Mouse (Mus musculus) heart, embryonic 14.5 days (tissue): ENCODE data around the gene 1700016D06Rik. TPM values are rescaled to one million over a fixed set of nuclear protein-coding genes. Genes with fewer than 3 reads are reported as not detected.

ENCODE experiments used
- ATAC-seq: fragments of 200-750 bp; cut with Nextera tagmentation; 2 replicates; pipeline ENCODE4 v1.8.0; 2017; ENCODE audit warnings: low read depth, moderate TSS enrichment; ENCODE audit not compliant: insufficient number of reproducible peaks, insufficient read depth, low FRiP score
- H3K27ac ChIP-seq, 2 experiments: fragments of 200-500 bp in 1 of 2; fragments of 300-500 bp in 1 of 2; sonication (generic) in 1 of 2; replicated peaks in 1 of 2; 2 replicates each; pipeline ENCODE4 v1.5.1; 2012 to 2014; ENCODE audit warnings: low read depth in 2 of 2, low read length in 2 of 2, control low read depth in 1 of 2, mild to moderate bottlenecking in 1 of 2, mixed read lengths in 1 of 2; ENCODE audit not compliant: control insufficient read depth in 1 of 2, insufficient read depth in 1 of 2
- H3K27me3 ChIP-seq: fragments of 300-500 bp; sonication (generic); 2 replicates; pipeline ENCODE4 v1.6.1; 2014; ENCODE audit warnings: mild to moderate bottlenecking, low read length, control low read depth; ENCODE audit not compliant: control insufficient read depth, insufficient read depth
- H3K36me3 ChIP-seq: fragments of 300-500 bp; sonication (generic); 2 replicates; pipeline ENCODE4 v1.6.1; 2014; ENCODE audit warnings: mild to moderate bottlenecking, control low read depth, low read length, mixed read lengths; ENCODE audit not compliant: control insufficient read depth, insufficient read depth
- H3K4me1 ChIP-seq, 2 experiments: fragments of 200-500 bp in 1 of 2; fragments of 300-500 bp in 1 of 2; sonication (generic) in 1 of 2; 2 replicates each; pipeline ENCODE4 v1.6.1; 2012 to 2014; ENCODE audit warnings: low read length in 2 of 2, control low read depth in 1 of 2, mixed read lengths in 1 of 2; ENCODE audit not compliant: control insufficient read depth in 2 of 2, insufficient read depth in 2 of 2
- H3K4me2 ChIP-seq: fragments of 300-500 bp; sonication (generic); 2 replicates; pipeline ENCODE4 v1.6.1; 2014; ENCODE audit warnings: mild to moderate bottlenecking, low read length
- H3K4me3 ChIP-seq, 2 experiments: fragments of 200-500 bp in 1 of 2; fragments of 300-500 bp in 1 of 2; sonication (generic) in 1 of 2; 2 replicates each; pipeline ENCODE4 v1.5.1; 2012 to 2014; ENCODE audit warnings: low read length in 2 of 2, mild to moderate bottlenecking in 2 of 2, control low read depth in 1 of 2, low read depth in 1 of 2, moderate library complexity in 1 of 2; ENCODE audit not compliant: control insufficient read depth in 1 of 2, insufficient read depth in 1 of 2
- H3K9ac ChIP-seq: fragments of 300-500 bp; sonication (generic); 2 replicates; pipeline ENCODE4 v1.6.1; 2014; ENCODE audit warnings: mild to moderate bottlenecking, low read length
- H3K9me3 ChIP-seq: fragments of 300-500 bp; sonication (generic); 2 replicates; pipeline ENCODE4 v1.6.1; 2016; ENCODE audit warnings: low read length, control low read depth; ENCODE audit not compliant: control insufficient read depth
- WGBS: fragments of 180-500 bp; shearing (Covaris S2); extraction: QIAGEN DNeasy Blood & Tissue Kit; methylation state at CpG from one replicate; pipeline ENCODE4 v1.1.7; 2014; 5-methylcytosine and 5-hydroxymethylcytosine counted together
- microRNA-seq: library from miRNA; unstranded; fragments of <30 nt; microRNA quantifications from one replicate; pipeline ENCODE4, GENCODE M21; 2016
- polyA plus RNA-seq: library from polyadenylated mRNA; unstranded; fragments of >200 nt; fragmentation: Nextera tagmentation; extraction: Ambion mirVana; gene quantifications from 2 replicates; pipeline ENCODE4 v1.2.1, GENCODE M21; 2014

The 1700016D06Rik gene
- polyA plus RNA-seq, 1 experiment from 2014 or later: not detected

GRCm38 (mm10) chr8:11625084-11625483 is 75.8 kb downstream of the 1700016D06Rik start:
- Histone ChIP-seq H3K4me2 (no peak overlapping the region), H3K27ac (no peak overlapping the region), H3K27me3 (no peaks in the 10 kb centered on the region), H3K9ac (no peak overlapping the region), H3K4me3 (no peak overlapping the region), H3K9me3 (no peaks in the 10 kb centered on the region), H3K4me1 (peaks cover 2 to 18% of the 10 kb centered on the region in 2 experiments; a peak in 3 of 4 replicates), H3K36me3 (peaks cover 75% of the 10 kb centered on the region)
- no peak for ATAC-seq
- 47% methylated on average over 4 of the region's 4 CpGs for WGBS

DNA sequence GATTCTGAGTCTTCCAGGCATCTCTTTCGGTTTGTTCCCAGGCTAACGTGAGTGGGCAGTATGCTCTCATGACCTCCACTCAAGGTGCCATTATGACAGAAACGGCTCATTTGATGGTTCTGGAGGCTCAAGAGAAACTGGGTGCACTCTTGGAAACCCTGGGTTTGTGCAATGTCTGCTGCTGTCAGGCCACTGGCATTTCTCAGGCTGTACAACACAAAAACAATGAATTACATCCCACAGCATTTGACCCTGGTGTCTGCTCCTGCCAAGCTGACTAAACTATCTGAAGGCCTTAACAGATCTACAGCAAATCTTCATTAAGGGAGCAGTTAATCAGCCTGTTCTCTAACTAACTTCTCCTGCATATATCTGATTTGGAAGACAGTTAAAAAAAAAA is 81.8 kb downstream of the 1700016D06Rik start:
- H3K27ac ChIP-seq: no peak overlapping the region
- H3K4me3 ChIP-seq: no peak overlapping the region
- WGBS: 84% methylated on average over 3 of the region's 3 CpGs
- H3K36me3 ChIP-seq: peaks cover 86% of the 10 kb centered on the region
- no peak for ATAC-seq
- H3K27me3 ChIP-seq: no peaks in the 10 kb centered on the region
- H3K9me3 ChIP-seq: no peaks in the 10 kb centered on the region
- H3K9ac ChIP-seq: no peak overlapping the region
- peaks cover 0 to 5% of the 10 kb centered on the region in 2 experiments; a peak in 1 of 4 replicates for H3K4me1 ChIP-seq
- no peak overlapping the region for H3K4me2 ChIP-seq

DNA sequence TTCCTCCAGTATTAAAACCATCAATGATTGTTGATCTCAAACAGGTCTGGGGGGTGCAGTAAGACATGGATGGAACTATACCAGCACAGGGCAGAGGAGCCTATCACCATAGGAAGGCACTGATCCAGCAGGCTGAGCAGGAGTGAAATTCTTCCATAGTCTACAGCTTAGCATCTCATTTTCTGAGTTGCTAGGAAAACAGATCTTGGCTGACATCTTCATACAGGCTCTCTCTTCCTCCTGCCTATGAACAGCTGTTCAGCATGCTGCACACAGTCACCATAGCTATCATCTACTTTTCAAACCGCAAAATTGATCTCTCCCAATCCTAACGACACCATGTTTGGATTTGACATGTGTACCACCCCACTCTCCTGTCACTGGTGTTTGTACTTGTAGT is 82.8 kb downstream of the 1700016D06Rik start:
- ATAC-seq: no peak
- no peak overlapping the region for H3K9ac ChIP-seq
- H3K4me3 ChIP-seq: no peak overlapping the region
- peaks cover 0 to 3% of the 10 kb centered on the region in 2 experiments; a peak in 1 of 4 replicates for H3K4me1 ChIP-seq
- H3K4me2 ChIP-seq: no peak overlapping the region
- peaks cover 90% of the 10 kb centered on the region for H3K36me3 ChIP-seq
- H3K27me3 ChIP-seq: no peaks in the 10 kb centered on the region
- H3K27ac ChIP-seq: no peak overlapping the region
- 85% methylated on average over 2 of the region's 2 CpGs for WGBS
- no peaks in the 10 kb centered on the region for H3K9me3 ChIP-seq

GRCm38 (mm10) chr8:11616294-11616693 is 84.6 kb downstream of the 1700016D06Rik start:
- H3K27me3 ChIP-seq: no peaks in the 10 kb centered on the region
- H3K4me2 ChIP-seq: no peak overlapping the region
- H3K4me3 ChIP-seq: no peak overlapping the region
- WGBS: 10% methylated on average over 1 of the region's 1 CpGs
- H3K36me3 ChIP-seq: peaks cover 96% of the 10 kb centered on the region
- no peaks in the 10 kb centered on the region for H3K4me1 ChIP-seq
- H3K27ac ChIP-seq: no peak overlapping the region
- H3K9me3 ChIP-seq: no peaks in the 10 kb centered on the region
- ATAC-seq: no peak
- no peak overlapping the region for H3K9ac ChIP-seq

DNA sequence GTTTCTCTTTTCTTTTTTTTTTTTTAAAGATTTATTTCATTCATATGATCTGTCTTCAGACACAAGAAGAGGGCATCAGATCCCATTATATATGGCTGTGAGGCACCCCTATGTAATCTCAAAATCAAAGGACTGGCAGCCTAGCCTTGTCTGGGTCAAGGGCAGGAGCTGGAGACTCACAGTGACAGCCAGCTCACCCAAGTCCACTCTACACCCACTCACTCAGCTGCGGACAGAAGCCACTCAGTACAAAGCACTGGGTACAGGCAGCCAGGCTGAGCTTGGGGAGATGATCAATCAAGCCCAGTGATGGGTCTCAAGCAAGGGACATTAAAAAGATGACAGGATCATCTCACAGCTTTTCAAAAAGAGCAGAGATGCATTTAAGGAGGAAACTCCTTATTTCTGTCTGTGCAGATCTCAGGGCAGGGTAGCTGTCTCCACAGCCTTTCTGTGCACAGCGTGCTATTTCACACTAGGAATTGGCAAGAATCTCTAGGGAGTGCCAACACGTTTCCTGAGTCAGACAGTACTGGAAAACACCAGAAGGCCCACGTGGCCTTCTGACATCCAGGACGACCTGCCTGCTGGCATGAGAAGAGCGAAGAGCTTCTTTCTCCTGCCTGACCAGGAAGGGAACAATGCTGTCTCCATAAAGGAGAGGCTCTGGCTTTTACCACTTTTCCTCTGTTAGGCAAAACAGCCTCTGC is 86.6 kb downstream of the 1700016D06Rik start:
- Histone ChIP-seq H3K4me1 (no peaks in the 10 kb centered on the region), H3K9me3 (no peaks in the 10 kb centered on the region), H3K27me3 (no peaks in the 10 kb centered on the region), H3K4me3 (no peak overlapping the region), H3K4me2 (no peak overlapping the region), H3K36me3 (peaks cover 96% of the 10 kb centered on the region), H3K9ac (no peak overlapping the region), H3K27ac (no peak overlapping the region)
- ATAC-seq: no peak
- 73% methylated on average over 6 of the region's 6 CpGs for WGBS

DNA sequence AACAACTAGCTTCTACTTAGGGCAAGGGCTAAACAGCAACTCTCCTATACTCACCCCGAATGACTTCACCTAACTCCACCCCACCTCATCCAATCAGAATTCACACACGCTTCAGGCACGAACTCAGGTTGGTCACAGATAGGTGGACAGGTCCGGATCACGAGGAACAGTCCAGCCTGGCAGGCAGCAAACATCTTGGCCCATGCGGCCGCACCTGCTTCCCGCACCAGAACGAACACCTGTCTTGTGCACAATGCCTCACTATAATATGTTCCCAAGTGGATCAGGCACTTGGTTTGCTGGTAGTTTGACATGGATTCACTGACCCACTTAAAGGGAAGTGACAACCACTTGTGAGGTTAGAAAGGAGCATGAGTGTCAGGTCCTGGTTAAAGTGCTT is 92.0 kb downstream of the 1700016D06Rik start:
- 95% methylated on average over 9 of the region's 9 CpGs for WGBS
- Histone ChIP-seq H3K9me3 (0 out of 2 replicates have a peak, but pooled peaks cover 3% of the 10 kb centered on the region), H3K4me1 (no peaks in the 10 kb centered on the region), H3K27ac (no peak overlapping the region), H3K36me3 (peaks cover 51% of the 10 kb centered on the region), H3K4me2 (no peak overlapping the region), H3K27me3 (no peaks in the 10 kb centered on the region), H3K4me3 (no peak overlapping the region), H3K9ac (no peak overlapping the region)
- ATAC-seq: no peak

Small RNA genes within 50 kb of the gene (microRNA-seq; reads per million reads assigned to microRNA genes)
- gene Mir7238: not detected

Other genes starting within 250 kb of the 1700016D06Rik start
- gene Rab20, start 222.4 kb downstream of the 1700016D06Rik start, polyA plus RNA-seq: 39.3 and 39.7 TPM in 2 replicates
- gene Naxd, start 203.6 kb downstream of the 1700016D06Rik start, polyA plus RNA-seq: 74.5 and 82.8 TPM in 2 replicates
- 27.9 and 31.1 TPM in 2 replicates for gene Cars2, start 150.3 kb downstream of the 1700016D06Rik start, polyA plus RNA-seq
- gene Ing1, start 145.5 kb downstream of the 1700016D06Rik start, polyA plus RNA-seq: 25.7 and 26.6 TPM in 2 replicates
- gene Ankrd10, start 65.3 kb downstream of the 1700016D06Rik start, polyA plus RNA-seq: 69.1 and 73.8 TPM in 2 replicates
- 67.5 and 72.1 TPM in 2 replicates for gene Arhgef7, start 26.7 kb upstream of the 1700016D06Rik start, polyA plus RNA-seq
- gene Tex29, start 139.4 kb upstream of the 1700016D06Rik start, polyA plus RNA-seq: 1.1 TPM in 1 of 2 replicates, not detected in the other